Mouse (Mus musculus): Measurements from ENCODE around the gene Alg5. TPM values are rescaled to one million over a fixed set of nuclear protein-coding genes. Genes with fewer than 3 reads are reported as not detected.

Gene Alg5
- polyA plus RNA-seq, 1 experiment from 2014 or later: 55.5 TPM

DNA sequence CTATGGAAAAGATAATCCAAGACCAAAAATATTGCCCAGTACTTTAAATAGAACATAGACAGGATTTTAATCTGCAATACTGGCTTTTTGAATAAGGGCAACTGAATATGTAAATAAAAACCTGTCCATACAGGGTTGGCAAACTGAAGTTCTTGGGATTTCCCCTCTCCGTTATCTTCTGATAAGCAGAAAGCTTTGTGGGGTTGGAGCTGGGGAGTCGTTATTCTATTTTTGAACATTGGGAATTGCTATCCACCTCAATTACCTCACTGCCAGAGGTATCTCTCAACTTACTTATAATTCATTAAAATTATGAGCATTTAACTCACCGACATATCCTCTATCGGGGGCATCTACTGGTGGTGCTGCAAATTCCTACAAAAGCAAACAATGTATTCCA is 3.0 kb upstream of the Alg5 start:
- Histone ChIP-seq H3K4me2 (ENCODE audit: low read length) (no peak overlapping the region), H3K36me3 (ENCODE audit: control insufficient read depth, insufficient read depth, low read length) (peaks cover 47% of the 10 kb centered on the region), H3K27ac (replicated peaks; ENCODE audit: low read depth, low read length) (no peak overlapping the region), H3K9ac (replicated peaks; ENCODE audit: low read length) (no peak overlapping the region), H3K4me1 (ENCODE audit: control insufficient read depth, insufficient read depth, low read length) (peaks cover 6% of the 10 kb centered on the region; the same call in 1 of the 2 replicates), H3K4me3 (replicated peaks; ENCODE audit: low read depth, low read length) (no peak overlapping the region), H3K9me3 (ENCODE audit: control insufficient read depth, low read length) (no peaks in the 10 kb centered on the region), H3K27me3 (ENCODE audit: control insufficient read depth, insufficient read depth, low read length) (no peaks in the 10 kb centered on the region)
- WGBS: 97% methylated on average over 4 of the region's 4 CpGs
- ATAC-seq (ENCODE audit: low FRiP score, low TSS enrichment) (no peak), DNase-seq (no peak)

DNA sequence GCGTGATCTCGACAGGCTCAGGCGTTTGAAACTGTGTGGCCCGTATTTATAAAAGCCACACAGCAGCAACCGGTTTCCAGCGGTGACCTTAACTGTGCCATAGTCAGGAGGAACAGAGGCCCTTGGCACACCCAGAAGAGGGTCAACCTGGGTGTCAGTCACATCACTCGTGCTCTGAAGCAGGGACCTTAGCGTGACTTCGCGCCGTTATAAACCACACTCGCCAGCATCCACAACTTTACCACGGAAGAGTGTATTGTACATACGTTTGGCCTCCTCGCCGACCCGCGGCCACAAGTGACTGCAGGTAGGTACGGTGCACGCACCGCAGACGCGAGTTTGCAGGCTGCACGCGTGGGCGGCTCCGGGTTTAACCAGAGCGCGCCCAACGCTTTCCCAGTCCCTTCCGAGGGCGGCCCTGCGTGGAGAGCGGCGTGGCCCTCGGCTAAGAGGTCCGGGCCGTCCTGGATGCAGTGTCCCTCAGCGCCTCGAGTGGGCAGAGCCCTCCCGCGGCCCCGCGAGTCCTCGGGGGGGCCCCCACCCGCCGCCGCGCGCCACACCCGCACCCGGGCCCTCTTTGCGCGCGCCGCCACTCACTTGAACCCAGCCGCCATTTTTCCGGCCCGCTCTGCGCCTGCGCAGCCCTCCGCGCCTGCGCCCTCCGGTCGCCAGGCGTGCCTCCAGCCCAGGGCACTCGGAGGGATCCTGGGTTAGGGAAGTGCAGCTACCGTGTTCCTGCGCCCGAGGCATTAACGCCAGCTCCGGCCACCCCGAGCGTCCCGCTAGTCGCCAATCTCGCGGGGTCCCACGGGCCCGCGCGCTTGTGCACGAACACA is 710 bp upstream of the Alg5 start:
- ATAC-seq (ENCODE audit: low FRiP score, low TSS enrichment) (peak; percentile 94), DNase-seq (peak; percentile 95)
- peak overlapping the region; percentile 99 for H3K27ac ChIP-seq (replicated peaks; ENCODE audit: low read depth, low read length)
- no peaks in the 10 kb centered on the region for H3K9me3 ChIP-seq (ENCODE audit: control insufficient read depth, low read length)
- H3K4me3 ChIP-seq (replicated peaks; ENCODE audit: low read depth, low read length): peak overlapping the region; percentile 84
- H3K4me2 ChIP-seq (ENCODE audit: low read length): peak overlapping the region; percentile 89
- peak overlapping the region; percentile 97 for H3K9ac ChIP-seq (replicated peaks; ENCODE audit: low read length)
- under 1% methylated on average over 84 of the region's 84 CpGs for WGBS
- peaks cover 6% of the 10 kb centered on the region; the same call in 1 of the 2 replicates for H3K4me1 ChIP-seq (ENCODE audit: control insufficient read depth, insufficient read depth, low read length)
- no peaks in the 10 kb centered on the region for H3K27me3 ChIP-seq (ENCODE audit: control insufficient read depth, insufficient read depth, low read length)
- peaks cover 36% of the 10 kb centered on the region for H3K36me3 ChIP-seq (ENCODE audit: control insufficient read depth, insufficient read depth, low read length)

DNA sequence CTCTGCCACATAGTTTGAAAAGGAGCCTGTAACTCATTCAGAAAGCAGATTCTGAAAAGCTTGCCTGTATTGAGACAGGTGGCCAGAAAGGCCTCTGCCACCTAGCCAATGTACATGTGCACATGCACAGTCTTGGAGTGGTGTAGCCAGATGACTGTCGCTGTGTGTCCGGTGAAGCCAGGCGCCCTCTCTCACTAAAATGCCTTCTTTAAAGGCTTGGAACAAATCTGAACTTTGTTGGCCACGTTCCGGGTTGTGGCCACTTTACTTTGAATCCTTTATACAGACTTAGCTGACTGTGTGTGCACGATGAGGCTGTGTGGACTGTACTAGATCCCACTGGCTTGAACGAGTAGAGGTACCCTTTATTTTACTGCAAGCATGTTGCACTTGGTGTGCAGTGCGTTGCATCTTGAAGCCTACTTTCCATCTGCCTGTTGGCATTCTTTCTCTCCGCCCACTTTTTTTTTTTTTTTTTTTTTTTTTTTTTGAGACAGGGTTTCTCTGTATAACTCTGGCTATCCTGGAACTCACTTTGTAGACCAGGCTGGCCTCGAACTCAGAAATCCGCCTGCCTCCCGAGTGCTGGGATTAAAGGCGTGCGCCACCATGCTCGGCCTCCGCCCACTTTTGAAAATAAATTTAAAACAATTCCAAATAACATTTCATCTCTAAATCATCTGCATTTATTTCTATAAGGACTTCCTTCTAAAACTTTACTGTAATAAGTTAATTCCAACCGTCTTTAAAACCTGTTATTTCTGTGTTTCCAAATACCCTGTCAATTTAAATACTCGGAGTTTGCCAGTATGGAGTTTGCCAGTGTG is 975 bp downstream of the Alg5 start:
- ATAC-seq (ENCODE audit: low FRiP score, low TSS enrichment) (no peak), DNase-seq (peak; percentile 46)
- Histone ChIP-seq H3K9ac (replicated peaks; ENCODE audit: low read length) (peak overlapping the region; percentile 97), H3K4me3 (replicated peaks; ENCODE audit: low read depth, low read length) (peak overlapping the region; percentile 84), H3K4me1 (ENCODE audit: control insufficient read depth, insufficient read depth, low read length) (peaks cover 6% of the 10 kb centered on the region; the same call in 1 of the 2 replicates), H3K27me3 (ENCODE audit: control insufficient read depth, insufficient read depth, low read length) (no peaks in the 10 kb centered on the region), H3K36me3 (ENCODE audit: control insufficient read depth, insufficient read depth, low read length) (peaks cover 29% of the 10 kb centered on the region), H3K27ac (replicated peaks; ENCODE audit: low read depth, low read length) (peak overlapping the region; percentile 99), H3K9me3 (ENCODE audit: control insufficient read depth, low read length) (no peaks in the 10 kb centered on the region), H3K4me2 (ENCODE audit: low read length) (peak overlapping the region; percentile 89)
- 55% methylated on average over 18 of the region's 18 CpGs for WGBS

DNA sequence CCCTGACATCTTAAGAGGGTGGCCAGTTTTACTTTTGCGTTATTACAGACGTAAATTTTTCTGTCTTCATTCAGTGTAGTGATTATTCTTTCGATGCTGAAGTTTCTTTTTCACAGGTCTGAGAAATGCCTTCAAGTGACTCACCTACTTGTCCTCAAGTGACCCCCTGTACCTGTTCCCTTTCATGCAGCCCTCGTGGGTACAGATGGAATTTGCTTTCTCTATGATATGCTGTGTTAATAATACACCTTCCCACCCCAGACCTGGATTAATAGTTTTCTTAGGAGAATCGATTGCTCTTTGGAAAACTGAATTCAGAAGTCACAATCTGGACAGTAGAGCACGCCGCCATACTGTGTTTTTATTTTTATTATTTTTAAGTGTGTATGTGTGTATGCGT is 2.0 kb downstream of the Alg5 start:
- ATAC-seq (ENCODE audit: low FRiP score, low TSS enrichment): no peak
- Histone ChIP-seq H3K4me2 (ENCODE audit: low read length) (no peak overlapping the region), H3K4me3 (replicated peaks; ENCODE audit: low read depth, low read length) (no peak overlapping the region), H3K9me3 (ENCODE audit: control insufficient read depth, low read length) (no peaks in the 10 kb centered on the region), H3K9ac (replicated peaks; ENCODE audit: low read length) (no peak overlapping the region), H3K27me3 (ENCODE audit: control insufficient read depth, insufficient read depth, low read length) (no peaks in the 10 kb centered on the region), H3K36me3 (ENCODE audit: control insufficient read depth, insufficient read depth, low read length) (peaks cover 31% of the 10 kb centered on the region), H3K4me1 (ENCODE audit: control insufficient read depth, insufficient read depth, low read length) (peaks cover 6% of the 10 kb centered on the region; the same call in 1 of the 2 replicates), H3K27ac (replicated peaks; ENCODE audit: low read depth, low read length) (no peak overlapping the region)
- 96% methylated on average over 8 of the region's 8 CpGs for WGBS
- DNase-seq: no peak

DNA sequence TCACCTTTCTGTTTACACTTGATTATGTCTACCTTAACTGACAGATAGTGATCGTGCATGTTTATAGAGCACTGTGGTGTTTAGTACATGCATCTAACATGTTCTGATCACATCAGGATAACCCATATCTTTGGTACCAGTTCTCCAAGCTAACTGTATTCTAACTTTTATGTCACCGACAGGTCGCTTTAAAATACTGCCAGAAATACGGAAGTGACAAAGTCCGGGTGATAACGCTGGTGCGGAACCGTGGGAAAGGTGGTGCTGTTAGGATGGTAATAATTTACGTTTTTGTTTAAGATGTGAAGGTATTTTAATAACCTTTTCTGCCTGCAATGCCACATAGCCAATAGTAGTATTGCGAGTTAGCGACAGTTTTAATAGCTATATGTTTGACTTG is 6.6 kb downstream of the Alg5 start:
- no peaks in the 10 kb centered on the region for H3K4me1 ChIP-seq (ENCODE audit: control insufficient read depth, insufficient read depth, low read length)
- no peak overlapping the region for H3K27ac ChIP-seq (replicated peaks; ENCODE audit: low read depth, low read length)
- no peak for DNase-seq
- H3K9me3 ChIP-seq (ENCODE audit: control insufficient read depth, low read length): no peaks in the 10 kb centered on the region
- 97% methylated on average over 11 of the region's 11 CpGs for WGBS
- no peak overlapping the region for H3K4me3 ChIP-seq (replicated peaks; ENCODE audit: low read depth, low read length)
- no peak overlapping the region for H3K4me2 ChIP-seq (ENCODE audit: low read length)
- H3K36me3 ChIP-seq (ENCODE audit: control insufficient read depth, insufficient read depth, low read length): peaks cover 77% of the 10 kb centered on the region
- no peak for ATAC-seq (ENCODE audit: low FRiP score, low TSS enrichment)
- H3K27me3 ChIP-seq (ENCODE audit: control insufficient read depth, insufficient read depth, low read length): no peaks in the 10 kb centered on the region
- H3K9ac ChIP-seq (replicated peaks; ENCODE audit: low read length): no peak overlapping the region

DNA sequence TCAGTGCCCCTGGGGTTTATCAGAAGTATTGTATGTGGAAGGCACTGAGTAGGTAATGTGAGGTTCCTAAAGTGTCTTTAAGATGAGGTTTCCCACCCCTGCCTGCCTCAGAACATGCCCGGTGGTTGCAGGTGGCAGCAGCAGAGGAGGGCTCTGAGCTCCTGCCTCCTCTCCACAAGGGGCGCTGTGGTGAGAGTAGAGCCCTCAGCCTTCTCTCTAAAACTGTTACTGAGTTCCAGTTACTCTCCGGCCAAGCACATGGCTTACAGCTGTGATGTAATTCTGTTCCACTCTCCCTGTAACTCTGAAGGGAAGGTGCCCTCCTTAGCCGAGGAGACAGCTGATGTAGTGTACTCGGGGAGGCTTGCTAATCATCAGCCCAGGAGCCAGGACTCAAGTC is 10.5 kb downstream of the Alg5 start:
- DNase-seq (peak; percentile 49), ATAC-seq (ENCODE audit: low FRiP score, low TSS enrichment) (no peak)
- H3K36me3 ChIP-seq (ENCODE audit: control insufficient read depth, insufficient read depth, low read length): peaks cover 96% of the 10 kb centered on the region
- H3K9me3 ChIP-seq (ENCODE audit: control insufficient read depth, low read length): no peaks in the 10 kb centered on the region
- no peaks in the 10 kb centered on the region for H3K4me1 ChIP-seq (ENCODE audit: control insufficient read depth, insufficient read depth, low read length)
- H3K4me2 ChIP-seq (ENCODE audit: low read length): no peak overlapping the region
- WGBS: 62% methylated on average over 5 of the region's 5 CpGs
- H3K9ac ChIP-seq (replicated peaks; ENCODE audit: low read length): no peak overlapping the region
- H3K27me3 ChIP-seq (ENCODE audit: control insufficient read depth, insufficient read depth, low read length): no peaks in the 10 kb centered on the region
- H3K4me3 ChIP-seq (replicated peaks; ENCODE audit: low read depth, low read length): no peak overlapping the region
- no peak overlapping the region for H3K27ac ChIP-seq (replicated peaks; ENCODE audit: low read depth, low read length)

DNA sequence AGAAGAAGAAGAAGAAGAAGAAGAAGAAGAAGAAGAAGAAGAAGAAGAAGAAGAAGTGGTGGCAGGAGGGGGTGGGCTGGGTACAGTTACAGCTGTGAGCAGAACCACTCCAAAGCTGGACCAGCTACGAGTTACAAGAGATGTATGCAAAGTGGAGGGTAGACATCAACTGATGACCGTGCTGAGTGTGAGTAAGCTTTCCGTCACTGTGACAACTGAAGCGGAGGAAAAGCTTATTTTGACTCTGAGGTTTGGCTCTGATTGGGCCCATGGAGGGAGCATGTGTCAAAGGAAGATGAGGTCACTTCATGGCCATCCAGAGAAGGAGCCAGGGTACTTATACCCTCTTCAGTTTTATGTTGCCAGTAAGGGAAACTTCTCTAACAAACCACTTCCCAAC is 18.1 kb downstream of the Alg5 start:
- H3K4me1 ChIP-seq (ENCODE audit: control insufficient read depth, insufficient read depth, low read length): peaks cover 13% of the 10 kb centered on the region; the same call in 1 of the 2 replicates
- H3K4me2 ChIP-seq (ENCODE audit: low read length): no peak overlapping the region
- H3K9me3 ChIP-seq (ENCODE audit: control insufficient read depth, low read length): no peaks in the 10 kb centered on the region
- H3K36me3 ChIP-seq (ENCODE audit: control insufficient read depth, insufficient read depth, low read length): peaks cover 29% of the 10 kb centered on the region
- no peak overlapping the region for H3K27ac ChIP-seq (replicated peaks; ENCODE audit: low read depth, low read length)
- 85% methylated on average over 4 of the region's 4 CpGs for WGBS
- peaks cover 8% of the 10 kb centered on the region; the same call in 1 of the 2 replicates for H3K27me3 ChIP-seq (ENCODE audit: control insufficient read depth, insufficient read depth, low read length)
- DNase-seq (no peak), ATAC-seq (ENCODE audit: low FRiP score, low TSS enrichment) (no peak)
- H3K9ac ChIP-seq (replicated peaks; ENCODE audit: low read length): no peak overlapping the region
- H3K4me3 ChIP-seq (replicated peaks; ENCODE audit: low read depth, low read length): no peak overlapping the region

DNA sequence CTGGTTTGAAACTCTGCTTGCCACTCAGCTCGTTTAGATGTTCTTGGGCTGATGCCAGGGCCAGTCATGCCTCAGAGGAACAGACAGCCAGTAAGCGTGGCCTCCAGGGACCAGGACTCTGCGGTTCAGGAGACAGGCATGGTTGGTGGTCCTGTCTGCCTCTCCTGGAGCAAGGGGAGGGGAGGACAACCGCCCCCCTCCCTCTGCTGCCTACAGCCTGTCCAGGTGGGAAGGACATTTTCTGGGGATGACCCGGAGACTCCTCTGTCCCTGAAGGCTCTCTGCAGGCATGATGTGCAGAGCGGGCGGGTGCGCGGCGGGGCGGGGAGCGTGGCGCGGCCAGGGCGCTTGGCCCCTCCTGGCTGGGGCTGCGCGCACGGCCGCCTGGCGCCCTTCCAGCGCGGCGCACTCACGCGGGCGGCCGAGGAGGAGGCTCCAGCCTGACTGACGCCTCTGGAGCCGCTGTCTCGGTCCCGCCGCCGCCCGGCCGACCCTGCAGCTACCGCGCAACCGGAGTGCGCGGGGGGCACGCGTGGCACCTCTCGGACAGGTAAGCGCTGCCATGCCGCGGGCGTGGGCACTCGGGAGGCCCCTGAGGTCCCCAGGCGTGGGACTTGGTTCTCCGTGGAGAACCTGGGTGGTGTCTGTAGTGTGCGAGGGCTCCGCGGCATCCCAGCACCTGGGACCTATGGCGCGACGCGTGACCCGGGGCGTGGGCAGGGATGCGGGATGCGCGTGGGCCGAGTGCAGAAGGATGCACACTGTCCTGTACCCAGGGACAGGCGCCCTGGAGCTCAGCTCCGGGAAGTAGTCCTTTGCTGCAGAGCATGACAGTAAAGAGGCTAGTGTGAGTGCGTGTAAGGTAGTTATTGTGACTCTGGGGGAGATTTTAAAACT is 20.1 kb downstream of the Alg5 start, which contains the start of gene Smad9:
TSS of gene Smad9 (plus strand) at position 438 of the 897 bp plus-strand sequence.
- peak within 1 kb of the TSS; percentile 57 for H3K4me3 ChIP-seq (replicated peaks; ENCODE audit: low read depth, low read length)
- H3K9ac ChIP-seq (replicated peaks; ENCODE audit: low read length): peak within 1 kb of the TSS; percentile 67
- no peaks in the 10 kb centered on the region for H3K9me3 ChIP-seq (ENCODE audit: control insufficient read depth, low read length)
- H3K36me3 ChIP-seq (ENCODE audit: control insufficient read depth, insufficient read depth, low read length): peaks cover 10% of the 10 kb centered on the region
- ATAC-seq (ENCODE audit: low FRiP score, low TSS enrichment) (peak; percentile 83), DNase-seq (peak; percentile 82)
- peak within 1 kb of the TSS; percentile 100 for H3K4me2 ChIP-seq (ENCODE audit: low read length)
- peaks cover 8% of the 10 kb centered on the region; the same call in 1 of the 2 replicates for H3K27me3 ChIP-seq (ENCODE audit: control insufficient read depth, insufficient read depth, low read length)
- no peak within 1 kb of the TSS; the same call in 1 of the 2 replicates for H3K27ac ChIP-seq (replicated peaks; ENCODE audit: low read depth, low read length)
- peaks cover 13% of the 10 kb centered on the region; the same call in 1 of the 2 replicates for H3K4me1 ChIP-seq (ENCODE audit: control insufficient read depth, insufficient read depth, low read length)
- under 1% methylated on average over 65 of the region's 66 CpGs for WGBS
